Mouse (Mus musculus) hindbrain, embryonic 16.5 days (tissue): Measurements from ENCODE around the gene Nek8. TPM values are rescaled to one million over a fixed set of nuclear protein-coding genes. Genes with fewer than 3 reads are reported as not detected.

ENCODE experiments used
- ATAC-seq: fragments of 200-750 bp; cut with Nextera tagmentation; 2 replicates; pipeline ENCODE4 v1.8.0; 2017; ENCODE audit warnings: moderate TSS enrichment, moderate library complexity
- H3K27ac ChIP-seq: fragments of 300-500 bp; sonication (generic); 2 replicates; pipeline ENCODE4 v1.5.1; 2014; ENCODE audit warnings: low read depth, mild to moderate bottlenecking, control low read depth, low read length, moderate library complexity
- H3K27me3 ChIP-seq: fragments of 300-500 bp; sonication (generic); replicated peaks from 2 replicates; pipeline ENCODE4 v1.6.1; 2014; ENCODE audit warnings: low read length; ENCODE audit not compliant: control insufficient read depth, insufficient read depth
- H3K36me3 ChIP-seq: fragments of 300-500 bp; sonication (generic); 2 replicates; pipeline ENCODE4 v1.6.1; 2014; ENCODE audit warnings: mild to moderate bottlenecking, low read length, moderate library complexity, mixed read lengths; ENCODE audit not compliant: control insufficient read depth, insufficient read depth
- H3K4me1 ChIP-seq: fragments of 300-500 bp; sonication (generic); 2 replicates; pipeline ENCODE4 v1.6.1; 2014; ENCODE audit warnings: low read depth, low read length; ENCODE audit not compliant: control insufficient read depth, insufficient read depth
- H3K4me2 ChIP-seq: fragments of 300-500 bp; sonication (generic); 2 replicates; pipeline ENCODE4 v1.6.1; 2014; ENCODE audit warnings: mild to moderate bottlenecking, low read length, control low read depth, moderate library complexity
- H3K4me3 ChIP-seq: fragments of 300-500 bp; sonication (generic); 2 replicates; pipeline ENCODE4 v1.5.1; 2014; ENCODE audit warnings: mild to moderate bottlenecking, low read length, control low read depth, moderate library complexity
- H3K9ac ChIP-seq: fragments of 300-500 bp; sonication (generic); 2 replicates; pipeline ENCODE4 v1.6.1; 2014; ENCODE audit warnings: low read depth, mild to moderate bottlenecking, control low read depth, low read length, moderate library complexity
- H3K9me3 ChIP-seq: fragments of 300-500 bp; sonication (generic); 2 replicates; pipeline ENCODE4 v1.6.1; 2014; ENCODE audit warnings: mild to moderate bottlenecking, low read length, moderate library complexity; ENCODE audit not compliant: control insufficient read depth
- WGBS: fragments of 180-500 bp; shearing (Covaris S2); extraction: QIAGEN DNeasy Blood & Tissue Kit; methylation state at CpG from one replicate; pipeline ENCODE4 v1.1.7; 2014; 5-methylcytosine and 5-hydroxymethylcytosine counted together
- polyA plus RNA-seq: library from polyadenylated mRNA; unstranded; fragments of >200 nt; fragmentation: Nextera tagmentation; extraction: Ambion mirVana; gene quantifications from 2 replicates; pipeline ENCODE4 v1.2.1, GENCODE M21; 2015

The Nek8 gene
- 7.1 and 7.7 TPM in 2 replicates for polyA plus RNA-seq

DNA sequence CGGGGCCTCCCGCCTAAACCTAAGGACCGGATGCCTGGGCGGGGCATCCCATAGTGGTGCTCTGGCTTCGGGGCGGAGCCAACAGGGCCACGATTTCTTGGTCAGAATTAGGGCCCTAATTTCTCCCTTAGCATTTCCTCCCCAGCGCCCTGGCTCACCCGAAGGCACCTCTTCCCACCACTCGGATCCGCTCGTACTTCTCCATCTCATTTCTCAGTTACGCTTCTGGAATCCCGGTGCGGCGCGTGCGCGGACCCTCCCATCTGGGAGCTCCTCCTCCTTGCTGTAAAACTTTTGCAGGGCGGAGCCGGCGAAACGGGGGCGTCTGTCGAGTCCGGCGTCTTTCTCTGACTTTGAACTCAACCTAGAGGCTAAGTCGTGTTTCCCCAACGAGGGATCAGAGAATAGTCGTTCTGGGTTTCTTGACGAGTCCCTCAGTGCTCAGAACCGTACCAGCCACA lies at the start of gene Nek8, which contains the start of gene Tlcd1:
TSS of gene Nek8 (minus strand) at position 274 of the 461 bp plus-strand sequence.
TSS of gene Tlcd1 (plus strand) at position 310 of the 461 bp plus-strand sequence.
- under 1% methylated on average over 32 of the region's 32 CpGs for WGBS
- ATAC-seq: peak; percentile 61
- Histone ChIP-seq H3K27ac (peak within 1 kb of the TSS; percentile 83), H3K4me1 (peaks cover 32% of the 10 kb centered on the region), H3K9me3 (no peaks in the 10 kb centered on the region), H3K4me2 (peak within 1 kb of the TSS; percentile 81), H3K4me3 (peak within 1 kb of the TSS; percentile 64), H3K27me3 (no peaks in the 10 kb centered on the region), H3K9ac (peak within 1 kb of the TSS; percentile 57), H3K36me3 (peaks cover 12% of the 10 kb centered on the region)

DNA sequence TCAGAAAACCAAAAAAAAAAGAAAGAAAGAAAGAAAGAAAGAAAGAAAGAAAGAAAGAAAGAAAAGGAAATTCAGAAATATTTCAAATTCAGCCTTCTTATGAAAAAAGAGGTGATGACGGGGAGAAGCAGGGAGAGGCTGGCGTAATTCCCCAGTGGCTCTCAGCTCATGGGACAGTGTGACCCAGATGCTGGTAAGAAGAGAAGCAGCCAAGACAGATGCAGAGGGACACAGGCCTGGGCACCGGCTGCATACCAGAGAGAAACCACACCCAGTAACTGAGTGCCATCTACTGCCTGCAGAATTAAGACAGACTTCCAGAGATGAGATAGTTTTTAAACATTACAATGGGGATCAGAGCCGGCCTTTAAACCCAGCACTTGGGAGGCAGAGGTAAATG lies 47.1 kb upstream of the Nek8 start:
- 93% methylated on average over 4 of the region's 4 CpGs for WGBS
- Histone ChIP-seq H3K9ac (no peak overlapping the region), H3K27ac (no peak overlapping the region), H3K9me3 (no peaks in the 10 kb centered on the region), H3K4me3 (no peak overlapping the region), H3K27me3 (no peaks in the 10 kb centered on the region), H3K4me2 (no peak overlapping the region), H3K4me1 (no peaks in the 10 kb centered on the region), H3K36me3 (peaks cover 77% of the 10 kb centered on the region)
- ATAC-seq: no peak

DNA sequence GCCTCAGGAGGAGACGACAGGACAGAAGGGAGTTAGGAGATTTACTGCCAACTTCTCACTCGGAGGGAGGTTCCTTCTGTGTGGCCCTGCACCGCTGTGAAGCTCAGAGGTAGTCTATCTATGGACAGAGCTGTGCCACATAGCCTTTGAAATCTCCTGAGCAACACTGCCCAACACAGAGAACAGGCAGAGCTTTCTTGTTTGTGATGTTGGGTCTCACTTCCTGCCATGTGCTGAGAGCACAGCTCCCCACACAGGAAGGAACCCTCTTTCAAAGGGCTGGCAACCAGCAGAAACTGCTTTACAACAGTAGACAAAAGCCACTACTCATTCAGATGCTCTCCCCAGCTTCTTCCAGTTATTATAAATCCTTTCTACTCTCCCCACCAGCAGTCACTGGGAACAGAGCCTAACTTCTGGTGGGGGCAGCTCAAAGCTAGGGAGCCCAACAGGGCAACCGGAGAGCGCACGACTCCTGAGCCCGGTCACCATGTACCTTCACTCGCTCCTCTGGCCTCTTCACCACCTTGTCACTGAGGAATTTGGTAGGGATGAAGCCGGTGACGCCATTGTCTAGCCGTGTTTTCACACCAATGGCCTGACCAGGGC lies 39.3 kb upstream of the Nek8 start:
- H3K36me3 ChIP-seq: peaks cover 64% of the 10 kb centered on the region
- peak overlapping the region; percentile 39; the same call in 1 of the 2 replicates for H3K27ac ChIP-seq
- 84% methylated on average over 11 of the region's 11 CpGs for WGBS
- peak; percentile 95 for ATAC-seq
- H3K9ac ChIP-seq: no peak overlapping the region
- no peaks in the 10 kb centered on the region for H3K4me1 ChIP-seq
- no peak overlapping the region for H3K4me2 ChIP-seq
- no peak overlapping the region for H3K4me3 ChIP-seq
- no peaks in the 10 kb centered on the region for H3K9me3 ChIP-seq
- H3K27me3 ChIP-seq: no peaks in the 10 kb centered on the region

DNA sequence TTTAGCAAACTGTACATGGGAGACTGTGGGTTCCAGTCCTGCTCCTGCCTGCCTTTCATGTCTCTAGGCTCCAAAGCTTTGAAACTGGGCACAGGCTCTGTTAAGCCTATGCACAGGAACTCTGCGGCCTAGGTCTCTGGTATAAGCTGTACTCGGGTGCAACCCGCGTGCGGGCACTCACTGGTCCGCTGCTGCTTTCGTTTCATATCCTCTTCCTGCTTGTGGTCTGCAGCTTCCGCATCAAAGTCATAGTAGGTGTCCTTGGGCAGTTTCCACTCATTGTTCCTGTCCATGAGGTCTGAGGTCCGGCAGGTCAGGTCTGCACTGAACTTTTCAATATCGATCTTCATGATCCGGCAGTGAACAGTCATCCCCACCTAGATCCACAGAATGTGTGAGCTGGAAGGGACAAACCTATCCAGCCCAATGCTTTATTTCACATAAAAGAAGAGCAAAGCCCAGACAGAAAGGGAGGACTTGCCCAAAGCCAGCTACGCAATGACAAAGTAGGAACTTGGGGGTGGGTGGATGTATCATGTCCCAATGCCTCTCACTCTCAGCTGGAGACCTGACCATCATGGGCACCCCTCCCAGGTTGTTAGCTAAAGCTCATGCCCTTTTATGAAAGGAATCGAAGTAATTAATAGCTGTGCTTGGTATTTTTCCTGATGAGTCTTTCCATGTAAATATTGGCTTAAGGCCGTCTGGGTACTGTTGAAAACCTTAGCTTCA lies 36.8 kb upstream of the Nek8 start:
- peaks cover 70% of the 10 kb centered on the region for H3K36me3 ChIP-seq
- no peak for ATAC-seq
- no peaks in the 10 kb centered on the region for H3K4me1 ChIP-seq
- H3K27me3 ChIP-seq: no peaks in the 10 kb centered on the region
- H3K4me2 ChIP-seq: no peak overlapping the region
- H3K4me3 ChIP-seq: no peak overlapping the region
- WGBS: 96% methylated on average over 14 of the region's 14 CpGs
- H3K27ac ChIP-seq: no peak overlapping the region
- no peaks in the 10 kb centered on the region for H3K9me3 ChIP-seq
- H3K9ac ChIP-seq: no peak overlapping the region

DNA sequence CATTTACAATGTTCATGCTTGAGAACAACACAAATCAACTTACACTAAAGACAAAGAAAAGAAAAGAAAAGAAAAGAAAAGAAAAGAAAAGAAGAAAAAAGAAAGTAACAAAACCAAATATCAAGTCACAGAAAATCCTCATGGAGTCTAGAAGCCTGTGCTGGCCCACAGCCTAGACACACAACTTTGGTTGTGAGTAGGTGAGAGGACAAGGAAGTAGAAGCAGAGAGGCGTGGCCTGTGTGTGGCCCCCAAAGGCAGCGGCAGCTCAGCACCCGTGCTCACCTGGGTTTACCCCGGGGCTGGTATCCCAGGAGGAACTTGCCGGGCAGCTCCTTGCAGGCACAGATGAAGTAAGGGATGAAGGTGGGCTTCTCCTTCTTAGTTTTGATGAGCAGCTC lies 35.0 kb upstream of the Nek8 start:
- no peak overlapping the region for H3K9ac ChIP-seq
- peaks cover 72% of the 10 kb centered on the region for H3K36me3 ChIP-seq
- no peak overlapping the region for H3K27ac ChIP-seq
- H3K27me3 ChIP-seq: no peaks in the 10 kb centered on the region
- ATAC-seq: no peak
- H3K9me3 ChIP-seq: no peaks in the 10 kb centered on the region
- no peak overlapping the region for H3K4me3 ChIP-seq
- WGBS: 89% methylated on average over 5 of the region's 5 CpGs
- no peaks in the 10 kb centered on the region for H3K4me1 ChIP-seq
- H3K4me2 ChIP-seq: no peak overlapping the region

DNA sequence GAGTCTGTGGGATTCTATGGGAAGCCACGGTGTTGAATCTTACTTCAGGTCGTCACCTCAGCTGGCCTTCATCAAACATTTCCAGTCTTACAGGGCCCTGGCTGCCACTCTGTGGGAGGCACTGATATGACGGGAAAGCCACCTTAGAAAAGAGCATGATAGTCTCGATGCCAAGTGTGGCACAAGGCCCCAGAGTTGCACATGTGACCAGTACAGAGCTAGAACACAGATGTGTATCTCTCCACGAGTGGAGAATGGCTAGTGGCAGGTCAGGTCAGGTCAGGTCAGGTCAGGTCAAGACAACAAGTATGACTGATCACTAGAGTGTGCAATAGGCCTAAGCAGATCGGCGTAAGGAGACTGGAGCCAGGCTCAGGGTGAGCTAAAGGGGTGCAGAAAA lies 34.1 kb upstream of the Nek8 start:
- H3K27ac ChIP-seq: no peak overlapping the region
- no peak overlapping the region for H3K9ac ChIP-seq
- peaks cover 67% of the 10 kb centered on the region for H3K36me3 ChIP-seq
- H3K4me2 ChIP-seq: no peak overlapping the region
- no peak for ATAC-seq
- H3K9me3 ChIP-seq: no peaks in the 10 kb centered on the region
- no peak overlapping the region for H3K4me3 ChIP-seq
- no peaks in the 10 kb centered on the region for H3K4me1 ChIP-seq
- H3K27me3 ChIP-seq: no peaks in the 10 kb centered on the region
- WGBS: 69% methylated on average over 7 of the region's 7 CpGs

DNA sequence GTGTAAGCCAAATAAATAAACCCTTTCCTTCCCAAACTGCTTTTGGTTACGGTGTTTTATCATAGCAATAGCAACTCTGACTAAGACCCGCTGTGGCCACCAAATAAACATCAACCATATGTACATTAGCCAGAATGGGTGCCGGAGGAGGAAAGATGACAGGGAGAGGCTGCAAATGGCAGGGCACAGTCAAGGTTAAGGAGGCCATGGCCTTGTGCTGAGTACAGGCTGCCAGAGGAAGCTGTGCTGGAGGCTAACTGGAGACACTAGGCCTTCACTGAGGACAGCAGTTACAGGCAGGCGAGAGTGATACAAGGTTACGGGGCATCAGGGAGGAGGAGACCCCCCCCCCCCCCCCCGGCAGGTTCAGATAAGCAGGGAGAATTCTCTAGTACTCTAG lies 33.4 kb upstream of the Nek8 start:
- Histone ChIP-seq H3K9ac (no peak overlapping the region), H3K4me2 (no peak overlapping the region), H3K4me3 (no peak overlapping the region), H3K9me3 (no peaks in the 10 kb centered on the region), H3K36me3 (peaks cover 63% of the 10 kb centered on the region), H3K27me3 (no peaks in the 10 kb centered on the region), H3K4me1 (no peaks in the 10 kb centered on the region), H3K27ac (no peak overlapping the region)
- WGBS: 96% methylated on average over 6 of the region's 6 CpGs
- no peak for ATAC-seq

DNA sequence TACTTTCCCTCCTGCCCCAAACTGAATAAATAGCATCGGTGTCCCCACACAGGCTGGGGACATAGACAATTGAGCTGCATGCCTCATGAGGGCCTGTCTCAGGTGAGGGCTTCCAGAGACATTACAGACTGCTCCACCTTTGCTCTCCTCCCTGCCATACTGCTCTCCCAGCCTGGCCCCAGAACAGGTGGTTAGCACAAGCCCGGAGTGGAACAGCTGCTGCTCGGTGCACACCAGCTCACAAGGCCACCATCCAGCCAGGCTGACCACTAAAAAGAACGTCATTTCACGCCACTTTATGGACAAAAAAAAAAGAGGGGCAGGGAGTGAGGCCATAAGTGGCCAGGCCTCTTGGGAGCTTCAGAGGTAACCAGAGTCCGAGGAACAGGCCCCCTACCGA lies 30.7 kb upstream of the Nek8 start:
- ATAC-seq: no peak
- Histone ChIP-seq H3K9me3 (no peaks in the 10 kb centered on the region), H3K4me2 (no peak overlapping the region), H3K27me3 (no peaks in the 10 kb centered on the region), H3K9ac (no peak overlapping the region), H3K4me3 (no peak overlapping the region), H3K4me1 (no peaks in the 10 kb centered on the region), H3K27ac (no peak overlapping the region), H3K36me3 (peaks cover 51% of the 10 kb centered on the region)
- 72% methylated on average over 7 of the region's 7 CpGs for WGBS

DNA sequence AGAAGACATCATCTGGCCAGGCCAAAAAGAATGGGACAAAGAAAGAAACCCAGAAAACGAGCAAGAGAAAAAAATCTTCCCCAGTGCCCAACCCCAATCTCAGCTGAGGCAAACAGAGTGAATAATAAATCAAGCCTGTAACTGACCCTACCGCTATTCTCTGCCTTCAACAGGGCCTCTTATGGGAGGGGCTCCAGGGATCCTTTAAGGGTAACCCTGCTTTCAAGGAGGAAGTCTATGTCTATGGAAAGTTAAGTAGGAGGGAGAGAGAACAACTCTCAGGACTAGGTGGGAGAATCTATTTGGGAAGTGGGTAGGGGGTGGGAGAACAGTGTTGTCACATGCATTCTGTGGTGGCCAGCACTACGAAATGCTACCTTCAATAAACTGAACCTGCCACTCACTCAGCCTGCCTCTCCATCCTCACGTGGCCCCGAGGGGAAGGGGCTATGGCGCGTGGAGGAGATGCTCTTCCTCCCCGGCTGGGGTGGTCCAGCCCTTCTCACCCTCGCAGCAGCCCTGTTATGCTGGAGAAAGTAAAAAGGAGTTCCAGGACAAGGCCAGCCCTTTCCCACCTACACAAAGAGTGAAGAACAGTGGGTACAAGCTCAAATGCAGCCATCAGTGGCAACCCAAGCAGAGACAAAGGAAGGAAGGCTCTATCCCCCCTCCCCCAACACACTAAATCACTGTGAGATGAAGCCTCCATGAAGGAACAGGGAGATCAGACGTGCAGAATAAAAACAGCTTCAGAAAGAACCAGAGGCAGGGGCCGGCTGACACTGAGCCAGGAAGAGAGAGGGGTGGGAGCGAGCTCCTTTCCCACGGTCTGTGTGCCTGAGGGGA lies 29.1 kb upstream of the Nek8 start:
- Histone ChIP-seq H3K4me3 (no peak overlapping the region), H3K4me1 (no peaks in the 10 kb centered on the region), H3K36me3 (peaks cover 39% of the 10 kb centered on the region), H3K9me3 (no peaks in the 10 kb centered on the region), H3K27me3 (no peaks in the 10 kb centered on the region), H3K9ac (no peak overlapping the region), H3K27ac (no peak overlapping the region), H3K4me2 (no peak overlapping the region)
- 58% methylated on average over 13 of the region's 13 CpGs for WGBS
- peak; percentile 64; the same call in 1 of the 2 replicates for ATAC-seq
